ENCODE assay signal across 9 mouse cellular contexts in the genomic region with DNA sequence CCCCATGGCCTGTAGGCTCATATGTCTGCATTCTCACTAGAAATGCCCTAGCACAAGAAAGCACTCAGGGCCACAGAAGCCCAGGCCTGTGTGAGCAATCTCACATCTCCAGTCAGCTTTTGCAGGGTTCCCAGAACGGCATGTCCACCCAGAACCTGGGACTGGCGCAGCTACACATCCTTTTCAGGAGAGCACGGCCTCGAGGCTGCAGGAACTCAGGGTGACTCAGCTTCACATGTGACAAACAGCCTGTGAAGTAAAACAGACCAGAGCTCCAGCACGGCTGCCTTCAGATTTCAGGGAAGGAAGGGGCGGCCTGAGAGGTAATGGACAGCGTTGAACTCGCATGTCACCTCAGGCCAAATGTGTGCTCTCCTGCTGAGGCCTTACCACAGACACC. TPM values are rescaled to one million over a fixed set of nuclear protein-coding genes. Genes with fewer than 3 reads are reported as not detected.
DNase-seq lines count a peak whose midpoint lies in the region; ATAC-seq and TF ChIP-seq lines count a peak whose summit lies in the region.
"Had no signal": no experiment of that assay in that cellular context is flagged by ENCODE, and none has a peak within 500 bp of the region (broad histone marks: within the 10 kb centered on the region; RNA-seq: fewer than 3 reads in every experiment).

No protein-coding gene starts in this region.

- ATAC-seq in forebrain, postnatal 0 days: no peak
- peak; percentile 62; the same call in 1 of the 2 replicates for ATAC-seq in heart, embryonic 14.5 days (ENCODE audit: insufficient number of reproducible peaks, insufficient read depth, low FRiP score, low read depth)

- DNase-seq in forebrain, embryonic 10.5 days (ENCODE audit: extremely low spot score, low spot score): no peak
- DNase-seq in forebrain, postnatal 0 days: no peak
- DNase-seq in urinary bladder, adult 2 months (ENCODE audit: low spot score): peak; percentile 45
- no peak for DNase-seq in urinary bladder, postnatal 10 days (ENCODE audit: low spot score)
- no peak for DNase-seq in cerebellum, postnatal 14 days
- DNase-seq in right cerebral cortex, postnatal 36 days (ENCODE audit: low spot score in 2 of 2): no peak
- no peak for DNase-seq in layer of hippocampus, postnatal 14 days (ENCODE audit: low spot score in 2 of 2)
- DNase-seq: B cell, adult 2 months had no signal

- H3K36me3 ChIP-seq in forebrain, embryonic 10.5 days (replicated peaks): no peaks in the 10 kb centered on the region
- no peaks in the 10 kb centered on the region for H3K36me3 ChIP-seq in forebrain, postnatal 0 days (ENCODE audit: insufficient read depth)
- H3K36me3 ChIP-seq in heart, embryonic 14.5 days (ENCODE audit: control insufficient read depth, insufficient read depth, low read length): no peaks in the 10 kb centered on the region

- 81% methylated on average over 8 of the region's 8 CpGs for WGBS in forebrain, embryonic 10.5 days
- WGBS in forebrain, postnatal 0 days: 83% methylated on average over 8 of the region's 8 CpGs
- 8% methylated on average over 8 of the region's 8 CpGs for WGBS in heart, embryonic 14.5 days

- TF ChIP-seq CTCF in forebrain, postnatal 0 days (IDR thresholded peaks at IDR 0.05; ENCODE audit: low read depth): no peak

- no peak overlapping the region for H3K4me2 ChIP-seq in forebrain, postnatal 0 days (ENCODE audit: low read depth)
- H3K4me2 ChIP-seq in heart, embryonic 14.5 days (ENCODE audit: low read length): no peak overlapping the region

- no peak overlapping the region for H3K9ac ChIP-seq in forebrain, postnatal 0 days
- H3K9ac ChIP-seq in heart, embryonic 14.5 days (ENCODE audit: low read length): no peak overlapping the region

- no peaks in the 10 kb centered on the region for H3K9me3 ChIP-seq in forebrain, embryonic 10.5 days
- H3K9me3 ChIP-seq in forebrain, postnatal 0 days (ENCODE audit: low read length): no peaks in the 10 kb centered on the region
- no peaks in the 10 kb centered on the region for H3K9me3 ChIP-seq in heart, embryonic 14.5 days (ENCODE audit: control insufficient read depth, low read length)

- no peak overlapping the region for H3K4me3 ChIP-seq in forebrain, embryonic 10.5 days
- H3K4me3 ChIP-seq in forebrain, postnatal 0 days (ENCODE audit: low read depth, low read length): no peak overlapping the region
- H3K4me3 ChIP-seq in heart, embryonic 14.5 days (ENCODE audit: control insufficient read depth in 1 of 2, insufficient read depth in 1 of 2, low read depth in 1 of 2, low read length in 2 of 2): no peak overlapping the region

- 0 out of 2 replicates have a peak overlapping the region, but pooled peaks have one; percentile 12 for H3K27ac ChIP-seq in forebrain, embryonic 10.5 days
- no peak overlapping the region for H3K27ac ChIP-seq in forebrain, postnatal 0 days (ENCODE audit: low read depth, low read length)
- peak overlapping the region; percentile 51 to 54; a peak in 3 of 4 replicates for H3K27ac ChIP-seq in heart, embryonic 14.5 days (replicated peaks in 1 of 2; ENCODE audit: control insufficient read depth in 1 of 2, insufficient read depth in 1 of 2, low read depth in 2 of 2, low read length in 2 of 2)

- peaks cover 30% of the 10 kb centered on the region for H3K4me1 ChIP-seq in forebrain, embryonic 10.5 days
- H3K4me1 ChIP-seq in forebrain, postnatal 0 days (ENCODE audit: insufficient read depth): no peaks in the 10 kb centered on the region
- peaks cover 13 to 20% of the 10 kb centered on the region in 2 experiments for H3K4me1 ChIP-seq in heart, embryonic 14.5 days (ENCODE audit: control insufficient read depth in 2 of 2, insufficient read depth in 2 of 2, low read length in 2 of 2)

- no peaks in the 10 kb centered on the region for H3K27me3 ChIP-seq in forebrain, embryonic 10.5 days (ENCODE audit: poor library complexity, severe bottlenecking)
- no peaks in the 10 kb centered on the region for H3K27me3 ChIP-seq in forebrain, postnatal 0 days (ENCODE audit: insufficient read depth, low read length)
- H3K27me3 ChIP-seq in heart, embryonic 14.5 days (ENCODE audit: control insufficient read depth, insufficient read depth, low read length): no peaks in the 10 kb centered on the region

RNA-seq across cellular contexts. Expression of gene Jun, which starts 29.6 kb away (rescaled TPM):
- 74.2 and 82.9 TPM in 2 replicates for polyA plus RNA-seq in forebrain, embryonic 10.5 days (2016; fragmentation: Nextera tagmentation; extraction: Ambion mirVana)
- 39.3 and 42.9 TPM in 2 replicates for total RNA-seq in forebrain, postnatal 0 days (2014; rRNA removed)
- polyA plus RNA-seq in forebrain, postnatal 0 days (2015; fragmentation: Nextera tagmentation; extraction: Ambion mirVana): 47.0 and 50.1 TPM in 2 replicates
- polyA plus RNA-seq in urinary bladder, adult 2 months (2012; rRNA removed): 32.3 and 39.6 TPM in 2 replicates
- polyA plus RNA-seq in heart, embryonic 14.5 days (2014; fragmentation: Nextera tagmentation; extraction: Ambion mirVana): 35.6 and 39.3 TPM in 2 replicates
- total RNA-seq in layer of hippocampus, postnatal 14 days (2021): 10 to 100 TPM; 70.6 to 72.1 TPM
